Mouse (Mus musculus): ENCODE measurements around the gene Rell1. TPM values are rescaled to one million over a fixed set of nuclear protein-coding genes. Genes with fewer than 3 reads are reported as not detected.
"Not testable (repeated sequence)": the region's sequence is repeated elsewhere in the genome, so short reads cannot be mapped to it uniquely, and the experiment has no call there.

Gene Rell1
- polyA plus RNA-seq, 1 experiment from 2014 or later = 37.2 TPM

GRCm38 (mm10) chr5:63897001-63897819 is 71.5 kb downstream of the Rell1 start:
- not testable (repeated sequence) for H3K36me3 ChIP-seq (ENCODE audit: inconsistent target); H3K4me3 ChIP-seq (ENCODE audit: inconsistent target); H3K27ac ChIP-seq; H3K79me2 ChIP-seq (ENCODE audit: inconsistent target)
- 97% methylated on average over 5 of the region's 5 CpGs for WGBS (ENCODE audit: missing documents)

DNA sequence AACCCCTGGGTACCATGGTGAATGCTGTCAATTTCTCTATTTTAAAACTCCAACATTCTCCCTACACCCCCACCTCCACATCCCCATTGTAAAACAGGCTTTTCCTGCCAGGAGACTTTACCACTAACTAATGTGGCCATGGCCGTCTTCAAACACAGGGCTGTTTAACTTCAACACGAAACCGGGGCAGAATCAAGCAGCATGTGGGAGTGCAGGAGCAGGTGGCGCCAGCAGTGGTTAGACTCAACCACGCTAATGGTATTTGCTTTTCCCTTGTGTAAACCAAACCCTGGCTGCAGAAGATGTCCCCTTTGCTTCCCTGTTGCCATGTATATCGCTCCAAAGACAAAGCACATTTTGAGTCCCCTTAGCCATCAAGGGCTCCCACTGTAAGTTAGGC is 76.8 kb downstream of the Rell1 start:
- no peak overlapping the region for H3K27ac ChIP-seq
- H3K79me2 ChIP-seq (ENCODE audit: inconsistent target) = no peaks in the 10 kb centered on the region
- H3K4me3 ChIP-seq (ENCODE audit: inconsistent target) = no peak overlapping the region
- H3K36me3 ChIP-seq (ENCODE audit: inconsistent target) = peaks cover 7% of the 10 kb centered on the region; the same call in 1 of the 2 replicates
- WGBS (ENCODE audit: missing documents) = 85% methylated on average over 6 of the region's 6 CpGs

- H3K27ac ChIP-seq = no peak overlapping the region
- WGBS (ENCODE audit: missing documents) = 95% methylated on average over 4 of the region's 4 CpGs
- no peak overlapping the region for H3K4me3 ChIP-seq (ENCODE audit: inconsistent target)
- no peaks in the 10 kb centered on the region for H3K79me2 ChIP-seq (ENCODE audit: inconsistent target)
- peaks cover 7% of the 10 kb centered on the region; the same call in 1 of the 2 replicates for H3K36me3 ChIP-seq (ENCODE audit: inconsistent target)
These were observed 77.5 kb downstream of the Rell1 start for GRCm38 (mm10) chr5:63891241-63891640.

DNA sequence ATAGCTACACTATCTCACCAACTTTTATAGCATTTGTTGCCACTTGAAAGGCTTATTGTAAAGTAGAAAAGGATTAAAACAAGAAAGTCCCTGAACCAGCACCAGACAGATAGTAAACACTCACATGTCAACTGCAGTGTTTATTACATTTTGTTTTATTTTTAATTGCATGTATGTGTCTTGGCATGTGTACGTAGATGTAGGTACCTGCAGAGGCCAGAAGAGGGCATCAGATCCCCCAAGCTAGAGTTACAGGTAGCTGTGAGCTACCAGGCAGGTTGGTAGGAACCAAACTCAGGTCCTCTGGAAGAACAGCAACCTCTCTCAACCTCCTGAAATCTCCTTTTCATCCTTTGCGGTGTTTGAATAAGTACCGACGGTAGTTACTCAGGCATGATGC is 81.6 kb downstream of the Rell1 start:
- no peak overlapping the region for H3K27ac ChIP-seq
- WGBS (ENCODE audit: missing documents) = 100% methylated on average over 4 of the region's 4 CpGs
- H3K79me2 ChIP-seq (ENCODE audit: inconsistent target) = no peaks in the 10 kb centered on the region
- H3K4me3 ChIP-seq (ENCODE audit: inconsistent target) = no peak overlapping the region
- H3K36me3 ChIP-seq (ENCODE audit: inconsistent target) = peaks cover 7% of the 10 kb centered on the region; the same call in 1 of the 2 replicates

GRCm38 (mm10) chr5:63886709-63887108 is 82.0 kb downstream of the Rell1 start:
- H3K36me3 ChIP-seq (ENCODE audit: inconsistent target) = peaks cover 7% of the 10 kb centered on the region; the same call in 1 of the 2 replicates
- H3K27ac ChIP-seq = no peak overlapping the region
- 32% methylated on average over 6 of the region's 6 CpGs for WGBS (ENCODE audit: missing documents)
- no peak overlapping the region for H3K4me3 ChIP-seq (ENCODE audit: inconsistent target)
- H3K79me2 ChIP-seq (ENCODE audit: inconsistent target) = no peaks in the 10 kb centered on the region

- 88% methylated on average over 5 of the region's 5 CpGs for WGBS (ENCODE audit: missing documents)
- H3K4me3 ChIP-seq (ENCODE audit: inconsistent target) = no peak overlapping the region
- H3K36me3 ChIP-seq (ENCODE audit: inconsistent target) = peaks cover 7% of the 10 kb centered on the region; the same call in 1 of the 2 replicates
- H3K27ac ChIP-seq = no peak overlapping the region
- no peaks in the 10 kb centered on the region for H3K79me2 ChIP-seq (ENCODE audit: inconsistent target)
These were observed 82.4 kb downstream of the Rell1 start for GRCm38 (mm10) chr5:63886292-63886691.

- H3K79me2 ChIP-seq (ENCODE audit: inconsistent target) = no peaks in the 10 kb centered on the region
- no peak overlapping the region for H3K27ac ChIP-seq
- H3K4me3 ChIP-seq (ENCODE audit: inconsistent target) = no peak overlapping the region
- no peaks in the 10 kb centered on the region for H3K36me3 ChIP-seq (ENCODE audit: inconsistent target)
- WGBS (ENCODE audit: missing documents) = 99% methylated on average over 10 of the region's 10 CpGs
These were observed 89.7 kb downstream of the Rell1 start for GRCm38 (mm10) chr5:63879026-63879425.

GRCm38 (mm10) chr5:63876081-63876480 is 92.6 kb downstream of the Rell1 start:
- Histone ChIP-seq H3K79me2 (ENCODE audit: inconsistent target) (no peaks in the 10 kb centered on the region), H3K36me3 (ENCODE audit: inconsistent target) (no peaks in the 10 kb centered on the region), H3K4me3 (ENCODE audit: inconsistent target) (no peak overlapping the region), H3K27ac (no peak overlapping the region)
- WGBS (ENCODE audit: missing documents) = 81% methylated on average over 4 of the region's 4 CpGs

DNA sequence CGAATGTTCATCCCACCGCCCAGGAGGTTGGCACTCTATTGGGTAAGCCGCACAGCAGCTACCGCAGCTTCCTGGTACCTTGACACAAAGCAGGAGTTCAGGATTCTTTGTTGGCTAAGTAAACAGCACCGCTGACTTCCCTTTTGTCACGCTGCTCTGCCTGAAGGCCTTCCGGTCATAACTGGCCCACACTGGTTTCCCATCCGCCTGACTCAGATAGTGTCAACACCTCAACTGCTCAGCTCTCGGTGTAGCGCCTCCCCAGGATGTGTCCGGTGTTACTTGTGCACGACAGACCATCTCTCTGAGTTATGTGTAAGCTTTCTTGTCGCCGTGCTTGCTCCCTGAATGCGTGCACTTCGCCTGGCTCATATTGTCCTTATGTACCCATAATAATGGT is 93.8 kb downstream of the Rell1 start:
- WGBS (ENCODE audit: missing documents) = 61% methylated on average over 15 of the region's 16 CpGs
- H3K36me3 ChIP-seq (ENCODE audit: inconsistent target) = no peaks in the 10 kb centered on the region
- H3K27ac ChIP-seq = no peak overlapping the region
- no peak overlapping the region for H3K4me3 ChIP-seq (ENCODE audit: inconsistent target)
- H3K79me2 ChIP-seq (ENCODE audit: inconsistent target) = no peaks in the 10 kb centered on the region

DNA sequence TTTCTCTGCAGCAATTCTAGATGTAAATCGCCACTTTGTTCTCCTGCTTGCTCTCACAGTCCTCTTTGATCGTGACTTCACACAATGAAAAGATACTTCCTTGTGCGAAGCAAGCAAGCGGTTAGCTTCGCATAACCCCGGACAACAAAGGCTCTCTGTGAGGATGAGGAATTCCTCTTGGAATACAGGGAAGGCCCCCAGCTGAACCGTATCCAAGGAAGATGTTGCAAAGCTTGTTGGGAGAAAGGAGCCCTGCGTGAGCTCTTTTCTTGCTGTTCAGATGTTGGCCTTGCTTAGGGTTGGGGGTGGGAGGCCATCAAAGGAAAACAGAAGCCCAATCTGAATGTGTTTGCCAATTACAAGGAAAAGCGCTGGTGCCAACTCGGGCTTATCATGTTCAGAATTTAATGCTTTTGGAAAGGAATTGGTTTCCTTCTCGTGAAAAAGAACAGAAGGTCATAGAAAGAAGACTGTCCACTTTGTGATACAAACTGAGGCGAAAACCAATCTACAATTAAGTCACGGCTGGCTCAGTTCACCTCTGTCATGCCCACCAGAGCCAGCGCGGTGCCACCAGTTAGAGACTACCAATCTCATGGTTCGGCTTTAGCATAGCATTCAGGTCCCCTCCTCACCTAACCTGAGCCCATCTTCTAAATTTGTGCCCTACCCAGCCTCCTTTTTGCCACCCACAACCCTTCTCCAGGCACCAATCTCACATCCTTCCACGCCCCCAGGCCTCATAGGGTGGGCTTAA is 96.3 kb downstream of the Rell1 start:
- H3K27ac ChIP-seq = no peak overlapping the region
- H3K36me3 ChIP-seq (ENCODE audit: inconsistent target) = no peaks in the 10 kb centered on the region
- no peak overlapping the region for H3K4me3 ChIP-seq (ENCODE audit: inconsistent target)
- WGBS (ENCODE audit: missing documents) = 92% methylated on average over 17 of the region's 17 CpGs
- H3K79me2 ChIP-seq (ENCODE audit: inconsistent target) = no peaks in the 10 kb centered on the region

DNA sequence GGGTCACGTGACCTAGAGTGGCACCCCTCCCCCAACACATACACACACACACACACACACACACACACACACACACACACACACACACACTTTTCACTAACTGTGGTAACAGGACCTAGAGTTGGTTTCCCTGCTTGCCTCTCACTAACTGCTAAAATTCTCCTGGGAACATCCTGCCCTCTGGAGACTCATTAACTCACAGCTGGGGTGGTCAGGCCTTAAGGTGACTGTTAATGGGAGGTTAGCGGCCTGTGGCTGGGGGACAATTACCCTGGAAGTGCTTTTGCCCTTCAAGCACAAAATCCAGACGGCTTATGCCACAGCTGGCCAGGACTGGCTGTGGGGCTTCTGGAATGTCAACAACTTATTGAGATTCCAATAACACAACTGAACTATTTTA is 101.3 kb downstream of the Rell1 start:
- Histone ChIP-seq H3K36me3 (ENCODE audit: inconsistent target) (no peaks in the 10 kb centered on the region), H3K79me2 (ENCODE audit: inconsistent target) (no peaks in the 10 kb centered on the region), H3K27ac (no peak overlapping the region), H3K4me3 (ENCODE audit: inconsistent target) (no peak overlapping the region)
- WGBS (ENCODE audit: missing documents) = 100% methylated on average over 2 of the region's 3 CpGs

DNA sequence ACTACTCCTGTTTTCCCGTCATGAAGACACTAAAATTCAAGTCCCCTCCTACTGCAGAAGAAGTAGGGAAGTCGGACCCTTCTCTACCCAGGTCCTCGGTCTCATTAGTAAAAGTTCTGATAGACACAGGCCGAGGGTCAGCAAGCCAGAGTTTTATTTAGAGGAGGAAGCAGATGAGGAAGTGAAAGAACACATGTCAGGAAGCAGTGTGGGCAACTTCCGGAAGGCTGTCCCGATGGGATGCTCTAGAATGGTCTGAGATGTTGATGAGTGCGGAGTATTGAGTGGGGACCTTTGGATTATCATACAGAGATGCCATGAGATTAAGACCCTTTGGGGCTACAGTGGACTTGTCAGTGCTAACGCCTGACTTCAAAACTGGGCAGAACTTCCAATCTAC is 109.8 kb downstream of the Rell1 start:
- WGBS (ENCODE audit: missing documents) = 36% methylated on average over 8 of the region's 8 CpGs
- Histone ChIP-seq H3K4me3 (ENCODE audit: inconsistent target) (no peak overlapping the region), H3K79me2 (ENCODE audit: inconsistent target) (no peaks in the 10 kb centered on the region), H3K36me3 (ENCODE audit: inconsistent target) (no peaks in the 10 kb centered on the region), H3K27ac (no peak overlapping the region)

Data from macrophage (primary cell).